10 mouse cellular contexts compared by ENCODE assay signal in genomic region chr7:145195186-145195927, GRCm38 (mm10). TPM values are rescaled to one million over a fixed set of nuclear protein-coding genes. Genes with fewer than 3 reads are reported as not detected.
DNase-seq lines count a peak whose midpoint lies in the region; ATAC-seq lines count a peak whose summit lies in the region.
"Had no signal": no experiment of that assay in that cellular context is flagged by ENCODE, and none has a peak within 500 bp of the region (broad histone marks: within the 10 kb centered on the region; RNA-seq: fewer than 3 reads in every experiment).

No protein-coding gene starts in this region.

- ATAC-seq in forebrain, embryonic 13.5 days = no peak
- no peak for ATAC-seq in forebrain, embryonic 14.5 days
- ATAC-seq in megakaryocyte, adult 5-6 weeks (ENCODE audit: poor library complexity, severe bottlenecking) = no peak
- ATAC-seq in heart, embryonic 12.5 days (ENCODE audit: insufficient number of reproducible peaks, low FRiP score) = no peak
- ATAC-seq in megakaryocyte progenitor cell, adult 5-6 weeks (replicated peaks; ENCODE audit: poor library complexity) = peak; percentile 40

- DNase-seq in forebrain, embryonic 14.5 days (ENCODE audit: low spot score) = no peak
- no peak for DNase-seq in gastrocnemius, postnatal 25 days
- DNase-seq in ovary, postnatal 10 days (ENCODE audit: low spot score) = no peak

- WGBS in forebrain, embryonic 13.5 days = 67% methylated on average over 5 of the region's 5 CpGs
- 59% methylated on average over 5 of the region's 5 CpGs for WGBS in forebrain, embryonic 14.5 days
- WGBS in heart, embryonic 12.5 days = 64% methylated on average over 5 of the region's 5 CpGs

- 0 out of 2 replicates have a peak overlapping the region, but pooled peaks have one; percentile 49 for H3K27ac ChIP-seq in forebrain, embryonic 13.5 days
- H3K27ac ChIP-seq in forebrain, embryonic 14.5 days (ENCODE audit: low read depth, low read length) = no peak overlapping the region
- peak overlapping the region; percentile 62; the same call in 1 of the 2 replicates for H3K27ac ChIP-seq in heart, embryonic 12.5 days (ENCODE audit: poor library complexity, severe bottlenecking)
- H3K27ac ChIP-seq: liver, embryonic 14.5 days had no signal

- no peak overlapping the region for H3K4me3 ChIP-seq in forebrain, embryonic 13.5 days
- no peak overlapping the region for H3K4me3 ChIP-seq in forebrain, embryonic 14.5 days (ENCODE audit: low read depth, low read length)
- peak overlapping the region; percentile 70 for H3K4me3 ChIP-seq in megakaryocyte, embryonic 14.5 days (replicated peaks)
- no peak overlapping the region for H3K4me3 ChIP-seq in heart, embryonic 12.5 days

- H3K9me3 ChIP-seq in forebrain, embryonic 13.5 days (replicated peaks) = no peaks in the 10 kb centered on the region
- H3K9me3 ChIP-seq in forebrain, embryonic 14.5 days (replicated peaks; ENCODE audit: control insufficient read depth, low read length) = no peaks in the 10 kb centered on the region
- no peaks in the 10 kb centered on the region for H3K9me3 ChIP-seq in megakaryocyte, embryonic 14.5 days
- no peaks in the 10 kb centered on the region for H3K9me3 ChIP-seq in heart, embryonic 12.5 days (replicated peaks)

- H3K9ac ChIP-seq in forebrain, embryonic 13.5 days = 0 out of 2 replicates have a peak overlapping the region, but pooled peaks have one; percentile 26
- no peak overlapping the region for H3K9ac ChIP-seq in forebrain, embryonic 14.5 days (ENCODE audit: low read length)
- H3K9ac ChIP-seq in heart, embryonic 12.5 days = no peak overlapping the region
- H3K9ac ChIP-seq: forebrain, postnatal 0 days; liver, embryonic 14.5 days had no signal

- H3K36me3 ChIP-seq in forebrain, embryonic 13.5 days (ENCODE audit: poor library complexity, severe bottlenecking) = no peaks in the 10 kb centered on the region
- H3K36me3 ChIP-seq in forebrain, embryonic 14.5 days (ENCODE audit: control insufficient read depth, insufficient read depth, low read length) = no peaks in the 10 kb centered on the region
- H3K36me3 ChIP-seq in megakaryocyte, embryonic 14.5 days (replicated peaks; ENCODE audit: low read length) = no peaks in the 10 kb centered on the region
- H3K36me3 ChIP-seq in heart, embryonic 12.5 days = no peaks in the 10 kb centered on the region

- H3K27me3 ChIP-seq in forebrain, embryonic 13.5 days = no peaks in the 10 kb centered on the region
- H3K27me3 ChIP-seq in forebrain, embryonic 14.5 days (replicated peaks; ENCODE audit: control insufficient read depth, insufficient read depth, low read length) = no peaks in the 10 kb centered on the region
- peaks cover 92% of the 10 kb centered on the region for H3K27me3 ChIP-seq in megakaryocyte, embryonic 14.5 days (replicated peaks)
- H3K27me3 ChIP-seq in heart, embryonic 12.5 days (replicated peaks) = no peaks in the 10 kb centered on the region

- H3K4me1 ChIP-seq in forebrain, embryonic 13.5 days = peaks cover 32% of the 10 kb centered on the region
- H3K4me1 ChIP-seq in forebrain, embryonic 14.5 days (ENCODE audit: control insufficient read depth, insufficient read depth, low read length) = peaks cover 14% of the 10 kb centered on the region
- H3K4me1 ChIP-seq in megakaryocyte, embryonic 14.5 days = peaks cover 81% of the 10 kb centered on the region
- peaks cover 67% of the 10 kb centered on the region for H3K4me1 ChIP-seq in heart, embryonic 12.5 days (replicated peaks)

- H3K4me2 ChIP-seq in forebrain, embryonic 13.5 days = no peak overlapping the region
- no peak overlapping the region for H3K4me2 ChIP-seq in forebrain, embryonic 14.5 days (ENCODE audit: low read length)
- no peak overlapping the region for H3K4me2 ChIP-seq in heart, embryonic 12.5 days

RNA-seq across cellular contexts. Expression of gene 1810010D01Rik, which starts 12.6 kb away (rescaled TPM):
- polyA plus RNA-seq in forebrain, embryonic 13.5 days (2015; fragmentation: Nextera tagmentation; extraction: Ambion mirVana) = 0.28 and 0.49 TPM in 2 replicates
- polyA plus RNA-seq in forebrain, embryonic 14.5 days (2014; fragmentation: Nextera tagmentation; extraction: Ambion mirVana) = not detected in 2 replicates
- polyA plus RNA-seq in megakaryocyte, embryonic 14.5 days (2012; ENCODE audit: insufficient read depth, low replicate concordance) = 1.3 and 2.1 TPM in 2 replicates
- total RNA-seq in megakaryocyte, adult 5-6 weeks (2015) = not detected in 2 replicates
- not detected in 2 replicates for total RNA-seq in megakaryocyte, adult 5-6 weeks (2017)
- polyA plus RNA-seq in heart, embryonic 12.5 days (2016; fragmentation: Nextera tagmentation; extraction: Ambion mirVana) = 0.30 and 0.36 TPM in 2 replicates
- total RNA-seq in megakaryocyte progenitor cell, adult 5-6 weeks (2015) = not detected in 2 replicates
- total RNA-seq in megakaryocyte progenitor cell, adult 5-6 weeks (2017) = not detected in 2 replicates
- not detected for total RNA-seq in gastrocnemius, postnatal 25 days (2021)
